In the genomic region with DNA sequence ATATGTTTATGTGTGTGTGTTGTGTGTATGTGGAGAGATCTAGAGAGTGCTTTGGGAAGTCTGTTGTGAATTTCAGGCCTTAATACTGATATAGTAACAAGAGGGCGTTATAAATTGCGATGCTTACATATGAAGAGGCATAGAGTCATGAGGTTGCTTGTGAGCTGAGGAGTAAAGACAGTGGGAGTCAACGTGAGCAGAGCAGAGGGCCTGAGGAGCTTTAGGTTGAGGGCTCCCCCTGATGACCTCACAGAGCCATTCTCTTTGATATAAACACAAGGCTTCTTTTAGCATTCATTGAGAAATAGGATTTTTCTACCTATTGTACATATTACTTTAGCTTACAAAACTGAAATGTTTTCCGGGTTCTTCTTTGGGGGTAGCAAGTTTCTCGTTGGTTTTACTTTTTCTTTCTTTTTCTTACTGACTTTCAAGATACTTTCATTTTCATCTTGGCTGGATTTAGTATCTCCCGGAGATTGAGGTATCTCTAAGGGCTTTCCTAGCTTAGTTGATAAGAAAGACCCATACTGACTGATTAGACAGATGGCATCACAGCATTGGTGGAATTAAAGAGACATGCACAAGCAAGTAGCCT, we compare ENCODE assay signal across 22 mouse cellular contexts. TPM values are rescaled to one million over a fixed set of nuclear protein-coding genes. Genes with fewer than 3 reads are reported as not detected.
"Had no signal": no experiment of that assay in that cellular context is flagged by ENCODE, and none has a peak within 500 bp of the region (broad histone marks: within the 10 kb centered on the region; RNA-seq: fewer than 3 reads in every experiment).

No protein-coding gene starts in this region.

- H3K36me3 ChIP-seq: limb, embryonic 10.5 days; liver, embryonic 13.5 days; lung, embryonic 15.5 days; midbrain, embryonic 13.5 days; neural tube, embryonic 12.5 days; stomach, embryonic 15.5 days had no signal

- DNase-seq: kidney, adult 8-10 months; kidney, postnatal 25 days; liver, embryonic 13.5 days; liver, postnatal 0 days; lung, postnatal 14 days; retina, postnatal 1 day; right cerebral cortex, postnatal 4 days; spleen, adult 18-20 months; thymus, adult 2 months; thymus, postnatal 25 days had no signal

- H3K27ac ChIP-seq: left cerebral cortex, adult 2 months; limb, embryonic 10.5 days; liver, embryonic 13.5 days; lung, embryonic 15.5 days; midbrain, embryonic 13.5 days; neural tube, embryonic 12.5 days; stomach, embryonic 15.5 days had no signal

- H3K27me3 ChIP-seq: liver, embryonic 13.5 days; lung, embryonic 15.5 days; midbrain, embryonic 13.5 days; neural tube, embryonic 12.5 days; stomach, embryonic 15.5 days had no signal

- H3K4me3 ChIP-seq: left cerebral cortex, adult 2 months; limb, embryonic 10.5 days; liver, embryonic 13.5 days; lung, embryonic 15.5 days; midbrain, embryonic 13.5 days; myocyte; neural tube, embryonic 12.5 days; stomach, embryonic 15.5 days had no signal

- H3K9ac ChIP-seq: liver, embryonic 13.5 days; liver, postnatal 0 days; lung, embryonic 15.5 days; midbrain, embryonic 13.5 days; neural tube, embryonic 12.5 days; stomach, embryonic 15.5 days had no signal

- ATAC-seq: liver, postnatal 0 days; midbrain, embryonic 13.5 days had no signal

- H3K4me1 ChIP-seq: limb, embryonic 10.5 days; liver, embryonic 13.5 days; lung, embryonic 15.5 days; midbrain, embryonic 13.5 days; neural tube, embryonic 12.5 days; stomach, embryonic 15.5 days had no signal

- H3K4me2 ChIP-seq: liver, embryonic 13.5 days; lung, embryonic 15.5 days; midbrain, embryonic 13.5 days; neural tube, embryonic 12.5 days; stomach, embryonic 15.5 days had no signal

- H3K9me3 ChIP-seq: limb, embryonic 10.5 days; liver, embryonic 13.5 days; lung, embryonic 15.5 days; midbrain, embryonic 13.5 days; neural tube, embryonic 12.5 days; stomach, embryonic 15.5 days had no signal

RNA-seq across cellular contexts. Expression of gene Cd200r4, which starts 1.0 kb away (rescaled TPM):
- total RNA-seq: layer of hippocampus, postnatal 25 days had no signal
- polyA plus RNA-seq: kidney, embryonic 16.5 days; limb, embryonic 10.5 days; midbrain, embryonic 13.5 days; testis, adult 2 months had no signal

RNA-seq across cellular contexts. Expression of gene Cd200r1, which starts 47.0 kb away (rescaled TPM):
- polyA plus RNA-seq: testis, adult 2 months had no signal

RNA-seq across cellular contexts. Expression of gene Cd200r2, which starts 54.3 kb away (rescaled TPM):
- total RNA-seq: layer of hippocampus, postnatal 25 days; left cerebral cortex, adult 2 months; left cerebral cortex, postnatal 14 days; neutrophil, adult 5-6 weeks had no signal
- polyA plus RNA-seq: kidney, embryonic 16.5 days; limb, embryonic 10.5 days; liver, embryonic 13.5 days; lung, embryonic 15.5 days; midbrain, embryonic 13.5 days; neural tube, embryonic 12.5 days; thymus, adult 2 months had no signal
